Mouse (Mus musculus): ENCODE results near the gene Gcdh.

DNA sequence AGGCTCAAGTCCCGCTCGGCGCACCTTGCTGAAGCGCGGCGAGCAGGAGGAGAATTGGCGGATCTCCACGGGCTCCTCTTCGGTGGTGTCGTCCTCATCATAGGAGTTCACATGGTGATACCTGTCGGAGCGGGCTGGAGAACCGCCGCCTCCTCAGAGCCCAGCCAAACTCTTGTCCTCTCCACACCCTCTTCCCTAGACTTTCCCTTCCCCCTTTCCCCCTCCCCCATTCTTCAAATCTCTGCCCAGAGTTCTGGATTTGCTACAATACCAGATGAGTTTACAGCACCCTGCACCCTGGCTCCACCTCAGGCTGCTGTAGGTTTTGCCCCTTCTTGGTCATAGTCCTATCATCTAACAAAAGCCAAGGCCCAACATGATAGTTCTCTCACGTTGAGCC lies 24.9 kb upstream of the Gcdh start:
- no peak for TF ChIP-seq CTCF (IDR thresholded peaks at IDR 0.05; ENCODE audit: low read depth, low read length)
- TF ChIP-seq POLR2A (IDR thresholded peaks at IDR 0.05; ENCODE audit: extremely low read depth, insufficient read depth, low read length), result no peak

Data from liver, adult 2 months (tissue).